Mouse (Mus musculus): ENCODE measurements at regions not wholly inside any gene's neighbourhood (a gene's known extent, or its start where the extent isn't known, plus 50 kb on each side); places are given as distances from the start of the nearest gene placed in this dataset.

GRCm38 (mm10) chr7:128937976-128938730 is 193.4 kb downstream of the Sec23ip start:
- TF ChIP-seq POLR2A (IDR thresholded peaks at IDR 0.05; ENCODE audit: low read depth, low read length) (no peak), CTCF (IDR thresholded peaks at IDR 0.05; ENCODE audit: borderline replicate concordance, insufficient read depth, low read length) (no peak)
